Mouse (Mus musculus): ENCODE results near the gene Slc9a1.
A peak's percentile ranks its signal among the peaks of the same experiment; 100 is the strongest.

GRCm38 (mm10) chr4:133419312-133420004 is 50.0 kb downstream of the Slc9a1 start:
- TF ChIP-seq CTCF (IDR thresholded peaks at IDR 0.05; ENCODE audit: insufficient read depth, low read depth, low read length) (peak; percentile 66; the same call in 1 of the 2 replicates), POLR2A (IDR thresholded peaks at IDR 0.05; ENCODE audit: insufficient read depth, low read depth, low read length) (no peak)
